Mouse (Mus musculus) kidney, adult 9 months (tissue): ENCODE results near the gene Trappc6a.
A peak's percentile ranks its signal among the peaks of the same experiment; 100 is the strongest.

Experiments used
- DNase-seq: peaks from one replicate; pipeline ENCODE4 v3.0.0; 2022

Gene Trappc6a

DNA sequence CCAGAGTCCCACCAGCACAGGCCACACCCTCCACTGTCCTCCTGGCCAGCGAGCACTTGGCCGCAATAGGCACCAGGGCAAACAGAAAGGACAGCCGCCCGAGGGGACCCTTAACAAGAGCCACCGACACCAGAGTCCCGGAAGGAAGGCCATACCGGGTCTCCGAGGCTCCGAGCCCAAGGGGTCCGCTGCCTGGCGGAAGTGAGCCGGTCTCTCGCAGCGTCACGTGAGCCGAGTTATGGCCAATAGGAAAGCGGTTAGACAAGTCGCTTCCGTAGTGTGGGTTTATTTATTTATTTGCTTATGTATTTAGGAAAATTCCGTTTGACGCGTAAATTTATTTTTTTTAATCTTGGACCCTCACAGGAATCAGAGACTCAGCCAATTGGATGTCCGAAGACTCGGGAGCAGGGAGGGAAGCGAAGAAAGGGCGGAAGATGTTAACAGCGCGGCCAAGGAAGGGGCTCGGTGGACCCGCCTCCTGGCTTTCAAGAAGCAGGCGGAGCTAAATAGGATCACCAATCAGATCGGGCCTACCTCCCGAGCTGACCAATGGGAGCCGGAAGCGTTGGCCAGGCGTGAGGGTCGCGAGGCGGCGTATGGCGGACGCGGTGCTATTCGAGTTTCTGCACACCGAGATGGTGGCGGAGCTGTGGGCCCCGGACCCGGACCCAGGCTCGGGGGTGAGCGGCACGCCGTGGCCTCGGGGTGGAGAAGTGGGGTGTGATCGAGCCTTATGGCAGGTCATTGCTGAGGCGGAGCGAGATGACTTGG, at the start of gene Trappc6a, which contains the start of gene Bloc1s3:
Gene Trappc6a (plus strand): TSS at position 246 of the 774 bp plus-strand sequence.
Gene Bloc1s3 (minus strand): TSS at position 218 of the 774 bp plus-strand sequence.
- peak; percentile 95 for DNase-seq

DNA sequence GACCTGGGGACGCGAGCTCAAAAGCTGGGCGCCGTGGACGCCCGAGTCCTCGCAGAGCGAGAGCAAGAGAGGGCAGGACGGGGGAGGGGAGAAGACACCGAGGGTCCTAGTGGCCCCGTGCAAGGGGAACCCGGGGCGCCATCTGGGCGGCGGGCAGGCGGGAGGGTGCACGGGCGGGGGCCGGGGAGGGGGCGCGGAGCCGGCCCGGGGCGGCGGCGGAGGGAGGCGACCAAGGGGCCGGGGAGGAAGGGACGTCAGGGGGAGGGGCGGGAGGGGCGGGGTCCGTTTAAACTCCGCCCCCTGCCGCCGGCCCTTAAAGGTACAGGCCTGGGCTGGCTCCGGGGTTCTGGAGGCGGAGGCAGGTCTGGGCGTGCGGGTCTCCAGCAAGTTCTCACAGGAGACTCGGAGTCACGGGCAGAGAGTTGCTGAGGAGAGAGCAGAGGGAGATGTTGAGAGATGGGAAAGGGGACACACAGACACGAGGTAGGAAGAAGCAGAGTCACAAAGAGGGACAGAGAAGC, 49.5 kb upstream of the Trappc6a start, which contains the start of gene Mark4:
Gene Mark4 (minus strand): TSS at position 231 of the 521 bp plus-strand sequence.
- DNase-seq = peak; percentile 79

GRCm38 (mm10) chr7:19459144-19459870, 48.9 kb upstream of the Trappc6a start:
- no peak for DNase-seq

DNA sequence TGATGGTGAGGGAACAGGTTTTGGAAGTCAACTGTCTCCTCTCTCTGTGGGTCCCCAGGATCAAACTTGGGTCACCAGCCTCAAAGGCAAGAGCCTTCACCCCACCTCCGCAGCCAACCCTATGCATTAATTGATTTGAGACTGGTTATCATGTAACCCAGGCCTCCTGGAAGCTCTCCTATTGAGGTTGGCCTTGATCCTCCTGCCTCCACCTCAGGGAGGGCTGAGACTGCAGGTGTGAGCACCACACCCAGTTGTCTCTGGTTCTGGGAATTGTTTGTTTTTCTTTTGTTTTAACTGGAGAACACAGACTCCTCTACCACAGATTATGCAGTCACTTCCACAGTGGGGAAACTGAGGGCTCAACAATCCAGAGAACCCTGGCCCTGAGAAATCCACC, 47.7 kb upstream of the Trappc6a start:
- no peak for DNase-seq

DNA sequence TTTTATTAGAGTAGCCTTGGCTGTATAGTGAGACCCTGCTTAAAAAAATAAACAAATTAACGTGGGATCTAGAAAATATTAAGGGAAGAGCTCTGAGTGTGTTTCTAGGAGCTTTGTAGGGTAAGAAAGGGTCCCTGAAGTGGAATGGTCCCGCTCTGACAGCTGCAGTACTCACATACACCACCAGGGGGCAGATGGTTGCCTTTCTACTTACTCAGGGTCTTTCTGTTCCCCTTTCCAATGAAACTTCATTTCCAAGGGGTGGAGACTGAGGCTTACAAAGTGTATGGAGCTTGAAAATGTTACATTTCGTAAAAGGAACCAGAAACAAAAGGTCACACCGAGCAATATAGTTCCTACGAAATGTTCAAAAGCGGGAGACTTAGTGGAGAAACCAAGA, 46.7 kb upstream of the Trappc6a start:
- DNase-seq = peak; percentile 82

- DNase-seq = no peak
These were observed 45.8 kb upstream of the Trappc6a start for GRCm38 (mm10) chr7:19462443-19462842.

- DNase-seq = no peak
These were observed 45.3 kb upstream of the Trappc6a start, which contains the start of gene Exoc3l2 for GRCm38 (mm10) chr7:19462884-19463381. TSS of gene Exoc3l2 (plus strand) at chr7:19463331.

DNA sequence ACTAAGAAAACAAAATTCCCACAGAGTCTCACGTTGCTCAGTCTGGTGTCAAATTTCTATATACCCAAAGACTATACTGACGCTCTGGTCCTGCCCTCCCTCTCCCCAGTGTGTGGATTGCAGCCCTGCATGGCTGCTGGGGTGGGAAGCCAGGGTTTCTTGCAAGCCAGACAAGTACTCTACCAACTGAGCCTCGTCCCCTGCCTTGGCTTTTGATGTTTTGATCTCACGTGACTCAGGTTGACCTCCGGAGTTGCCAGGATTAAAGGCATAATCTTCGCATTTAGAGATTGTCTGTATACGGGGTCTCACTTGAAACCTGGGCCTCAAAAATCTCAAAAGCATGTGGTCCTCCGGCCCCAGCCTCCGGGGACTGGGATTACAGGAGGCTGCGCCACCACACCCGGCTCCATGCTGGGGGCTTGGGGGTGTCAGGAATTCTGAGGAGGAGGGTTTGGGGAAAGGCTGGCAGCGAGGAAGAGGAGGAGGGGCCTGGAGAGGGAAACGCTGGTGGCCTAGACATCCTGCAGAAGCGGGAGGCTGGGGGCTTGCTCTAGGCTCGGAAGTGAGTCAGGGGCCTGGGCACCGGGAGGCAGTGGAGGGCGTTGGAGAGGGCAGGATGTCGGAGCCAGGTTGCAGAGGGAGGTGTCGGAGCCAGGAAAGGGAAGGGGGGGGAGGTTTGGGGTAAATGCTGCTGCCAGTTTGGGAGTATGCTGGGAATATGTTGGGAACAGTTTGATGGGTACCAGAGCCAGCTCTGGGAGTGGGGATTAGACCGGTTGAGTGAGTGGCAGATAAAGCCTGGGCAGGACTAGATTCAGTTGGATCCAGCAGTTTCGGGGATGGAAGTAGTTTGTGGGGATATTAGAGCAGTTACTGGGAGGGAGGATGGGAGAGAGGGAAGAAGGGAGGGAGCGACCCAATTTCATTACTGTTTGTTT, 43.6 kb upstream of the Trappc6a start:
- no peak for DNase-seq

- DNase-seq = peak; percentile 59
These were observed 41.5 kb upstream of the Trappc6a start for GRCm38 (mm10) chr7:19466602-19467145.

DNA sequence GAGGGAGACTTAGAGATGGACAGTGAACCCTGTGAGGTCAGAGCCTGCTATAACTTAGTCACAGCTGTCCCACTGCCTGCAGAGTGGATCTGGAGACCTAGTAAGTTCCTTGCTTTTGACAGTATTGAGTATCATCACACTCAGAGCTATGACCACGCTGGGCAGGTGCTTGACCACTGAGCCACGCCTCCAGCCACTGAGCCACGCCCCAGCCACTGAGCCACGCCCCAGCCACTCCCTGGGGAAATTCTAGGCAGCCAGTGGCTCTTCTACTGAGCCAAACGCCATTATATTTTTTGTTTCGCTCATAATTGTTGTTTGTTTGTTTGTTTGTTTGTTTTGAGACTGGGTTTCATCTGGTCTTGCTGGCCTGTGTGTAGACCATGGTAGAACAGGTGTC, 40.6 kb upstream of the Trappc6a start:
- peak; percentile 55 for DNase-seq

DNA sequence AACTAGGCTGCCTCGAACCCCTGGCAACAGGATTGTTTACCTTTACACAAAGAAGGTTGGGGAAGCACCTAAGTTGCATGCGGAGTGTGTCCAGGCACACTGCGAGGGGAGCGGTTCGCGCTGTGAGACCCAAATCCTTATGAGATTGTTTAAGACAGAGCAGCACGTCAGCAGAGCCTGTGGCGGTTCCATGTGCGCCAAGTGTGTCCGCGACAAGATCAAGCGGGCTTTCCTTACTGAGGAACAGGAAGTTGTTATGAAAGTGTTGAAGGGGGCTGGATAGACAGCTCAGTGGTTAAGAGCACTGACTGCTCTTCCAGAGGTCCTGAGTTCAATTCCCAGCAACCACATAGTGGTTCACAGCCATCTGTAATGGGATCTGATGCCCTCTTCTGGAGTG, 39.9 kb upstream of the Trappc6a start:
- no peak for DNase-seq

- no peak for DNase-seq
These were observed 38.8 kb upstream of the Trappc6a start for GRCm38 (mm10) chr7:19469404-19469803.

- no peak for DNase-seq
These were observed 37.9 kb upstream of the Trappc6a start for GRCm38 (mm10) chr7:19470308-19470707.

- peak; percentile 77 for DNase-seq
These were observed 35.8 kb upstream of the Trappc6a start for GRCm38 (mm10) chr7:19472403-19472802.

DNA sequence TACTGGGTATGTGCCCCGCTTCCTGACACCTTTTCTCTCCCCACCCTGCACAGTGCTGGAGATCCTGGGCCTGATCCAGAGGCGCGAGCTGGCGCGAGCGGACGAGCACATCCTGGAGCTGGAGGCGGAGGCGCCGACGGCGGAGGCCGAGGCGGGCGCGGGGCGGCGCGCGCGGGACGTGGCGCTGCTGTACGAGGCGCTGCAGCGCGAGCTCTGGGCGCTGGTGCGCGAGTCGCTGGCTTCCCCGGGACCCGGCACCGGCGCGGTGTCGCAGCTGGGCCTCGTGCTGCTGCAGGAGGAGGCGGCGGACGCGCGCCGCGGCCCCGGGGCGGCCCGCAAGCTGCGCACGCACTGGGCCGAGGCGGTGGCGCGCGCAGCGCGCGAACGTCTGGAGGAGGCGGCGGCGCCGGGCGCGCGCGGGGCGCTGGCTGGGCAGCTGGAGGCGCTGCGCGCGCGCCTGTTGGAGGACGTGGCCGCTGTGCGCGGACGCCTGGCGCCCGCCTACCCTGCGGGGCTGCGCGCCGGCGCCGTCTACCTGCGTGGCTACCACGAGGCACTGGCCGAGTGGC, 34.2 kb upstream of the Trappc6a start:
- peak; percentile 53 for DNase-seq

- no peak for DNase-seq
These were observed 31.1 kb upstream of the Trappc6a start for GRCm38 (mm10) chr7:19477084-19477483.

GRCm38 (mm10) chr7:19477624-19478384, 30.4 kb upstream of the Trappc6a start:
- DNase-seq = peak; percentile 80

GRCm38 (mm10) chr7:19483281-19483680, 24.9 kb upstream of the Trappc6a start:
- no peak for DNase-seq

GRCm38 (mm10) chr7:19485488-19485887, 22.7 kb upstream of the Trappc6a start:
- DNase-seq = no peak

GRCm38 (mm10) chr7:19486549-19486948, 21.6 kb upstream of the Trappc6a start:
- DNase-seq = no peak

DNA sequence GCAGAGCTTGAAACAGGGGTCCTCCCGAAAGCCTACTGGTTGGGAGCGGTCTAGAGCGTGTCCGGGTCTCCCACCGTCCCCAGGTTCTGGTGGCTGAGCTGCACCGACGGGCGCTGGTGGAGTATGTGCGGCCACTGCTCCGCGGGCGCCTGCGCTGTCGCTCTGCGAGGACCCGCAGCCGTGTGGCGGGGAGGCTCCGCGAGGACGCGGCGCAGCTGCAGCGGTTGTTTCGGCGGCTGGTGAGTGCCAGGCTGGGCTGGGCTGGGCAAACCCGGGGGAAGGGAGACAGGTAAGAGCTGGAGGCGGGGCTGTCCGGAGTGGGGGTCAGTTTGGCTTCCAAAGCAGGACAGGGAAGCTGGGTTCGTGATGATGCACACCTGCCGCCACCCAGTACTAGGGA, 18.7 kb upstream of the Trappc6a start:
- DNase-seq = no peak
